Mouse (Mus musculus): ENCODE data around the gene Rock2.

Gene Rock2

GRCm38 (mm10) chr12:16898221-16898620 lies 3.5 kb downstream of the Rock2 start:
- no peak for DNase-seq (ENCODE audit: extremely low read depth, insufficient read length, low spot score)

DNA sequence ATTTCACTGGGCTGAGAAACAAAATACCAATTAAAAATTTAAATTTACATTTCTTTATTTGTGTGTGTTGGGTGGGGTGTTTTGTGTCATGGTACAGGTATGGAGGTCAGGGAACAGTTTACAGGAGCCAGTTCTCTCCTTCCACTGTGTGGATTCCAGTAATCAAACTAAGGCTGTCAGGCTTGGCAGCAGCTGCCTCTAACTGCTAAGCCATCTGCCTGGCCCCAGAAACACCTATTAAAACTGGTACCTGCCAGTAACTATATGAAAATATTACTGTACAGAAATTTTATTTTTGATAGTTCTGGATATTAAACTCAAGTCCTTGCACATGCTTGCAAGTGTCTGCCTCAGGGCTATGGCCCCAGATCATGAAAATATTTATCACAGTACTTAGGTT lies 4.1 kb downstream of the Rock2 start:
- DNase-seq (ENCODE audit: extremely low read depth, insufficient read length, low spot score): no peak

DNA sequence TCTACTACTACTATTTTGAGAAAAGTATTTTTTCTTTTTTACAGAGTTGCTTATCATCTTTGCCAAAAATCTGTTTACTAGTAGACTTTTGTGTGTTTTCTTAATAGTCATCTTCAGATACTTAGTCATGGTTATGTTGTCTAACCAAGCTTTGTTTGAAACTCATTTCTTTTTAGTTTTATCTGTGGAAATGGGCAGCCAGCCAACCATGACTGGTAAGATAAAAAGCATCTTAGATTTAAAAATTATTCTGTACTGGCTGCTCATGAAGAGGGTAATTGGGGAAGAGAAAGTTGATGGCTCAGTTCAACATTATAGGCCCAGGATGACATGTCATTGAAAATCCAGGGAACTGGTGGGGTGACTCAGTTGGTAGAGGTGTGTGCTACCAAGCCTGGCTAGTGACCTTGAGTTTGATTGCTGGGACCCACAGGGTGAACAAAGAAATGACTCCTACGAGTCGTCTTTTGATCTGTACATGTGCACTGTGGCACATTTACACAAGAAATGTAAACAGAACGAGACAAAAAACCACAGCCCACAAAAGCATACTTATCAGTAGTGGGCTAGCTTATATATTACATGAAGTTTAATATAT lies 6.0 kb downstream of the Rock2 start:
- DNase-seq (ENCODE audit: extremely low read depth, insufficient read length, low spot score): no peak

GRCm38 (mm10) chr12:16903949-16904635 lies 9.4 kb downstream of the Rock2 start:
- DNase-seq (ENCODE audit: extremely low read depth, insufficient read length, low spot score): no peak

DNA sequence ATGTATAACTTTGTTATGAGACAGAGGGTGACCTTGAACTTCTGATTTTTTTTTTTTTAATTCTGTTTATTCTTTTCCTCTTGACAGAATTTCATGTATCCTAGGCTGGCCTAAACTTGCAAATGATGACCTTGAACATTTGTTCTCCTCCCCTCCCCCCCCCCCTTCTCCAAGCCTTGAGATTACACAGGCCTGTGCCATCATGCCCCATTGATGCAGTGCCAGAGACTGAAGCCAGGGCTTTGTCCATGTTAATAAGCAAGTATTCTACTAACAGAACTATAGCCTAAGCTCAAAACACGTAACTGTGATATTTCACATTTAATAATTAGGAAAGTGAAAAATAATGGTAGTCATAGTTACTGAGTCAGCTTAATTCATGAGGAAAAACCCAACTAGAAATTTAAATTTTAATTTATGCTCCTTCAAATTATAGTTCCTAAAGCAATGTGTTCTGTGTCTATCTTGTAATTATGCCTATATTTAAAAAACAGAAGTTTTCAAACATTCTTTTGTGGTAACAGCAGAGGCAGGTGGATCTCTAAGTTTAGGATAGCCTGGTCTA lies 12.7 kb downstream of the Rock2 start:
- DNase-seq (ENCODE audit: extremely low read depth, insufficient read length, low spot score): no peak

- DNase-seq (ENCODE audit: extremely low read depth, insufficient read length, low spot score): peak; percentile 5
Measured at GRCm38 (mm10) chr12:16907953-16908648, 13.4 kb downstream of the Rock2 start.

DNA sequence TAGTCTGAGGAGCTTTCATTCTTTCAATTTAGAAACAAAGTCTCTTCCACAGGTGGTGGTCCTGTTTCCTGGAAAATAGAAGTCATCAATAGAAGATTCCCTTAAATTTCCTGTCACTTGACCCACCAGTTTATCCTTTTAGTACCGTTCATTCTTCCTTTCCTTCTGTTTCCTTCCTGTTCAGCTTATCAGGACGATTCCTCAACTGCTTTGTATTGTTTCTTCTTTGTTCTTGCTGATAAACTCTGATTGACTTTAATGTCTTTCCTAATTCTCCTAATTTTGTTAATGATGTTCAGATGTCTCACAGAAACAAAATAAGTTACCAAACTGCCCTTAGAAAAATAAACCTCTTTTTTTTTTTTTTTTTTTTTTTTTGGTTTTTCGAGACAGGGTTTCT lies 16.8 kb downstream of the Rock2 start:
- no peak for DNase-seq (ENCODE audit: extremely low read depth, insufficient read length, low spot score)

- DNase-seq (ENCODE audit: extremely low read depth, insufficient read length, low spot score): no peak
Measured at GRCm38 (mm10) chr12:16912600-16912999, 17.9 kb downstream of the Rock2 start.

GRCm38 (mm10) chr12:16920186-16920860 lies 25.6 kb downstream of the Rock2 start:
- DNase-seq (ENCODE audit: extremely low read depth, insufficient read length, low spot score): peak; percentile 6

DNA sequence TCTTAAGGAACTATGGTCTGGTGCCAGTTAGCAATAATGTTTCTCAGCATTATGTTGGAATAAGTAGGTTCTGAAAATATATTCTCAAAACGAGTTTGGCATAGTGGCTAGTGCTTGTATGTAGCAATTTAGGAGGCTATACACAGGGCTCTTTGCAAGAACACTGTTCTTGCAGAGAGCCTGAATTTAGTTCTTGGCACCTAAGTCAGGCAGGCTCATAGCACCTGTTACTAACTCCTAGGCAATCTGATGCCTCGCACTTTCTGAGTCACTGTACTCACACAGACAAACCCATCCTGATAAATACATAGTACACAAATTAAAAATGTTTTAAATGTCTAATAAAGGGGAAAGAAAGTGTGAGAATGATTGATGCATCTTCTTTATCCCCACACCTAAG lies 33.2 kb downstream of the Rock2 start:
- DNase-seq (ENCODE audit: extremely low read depth, insufficient read length, low spot score): no peak

- no peak for DNase-seq (ENCODE audit: extremely low read depth, insufficient read length, low spot score)
Measured at GRCm38 (mm10) chr12:16934423-16934822, 39.7 kb downstream of the Rock2 start.

DNA sequence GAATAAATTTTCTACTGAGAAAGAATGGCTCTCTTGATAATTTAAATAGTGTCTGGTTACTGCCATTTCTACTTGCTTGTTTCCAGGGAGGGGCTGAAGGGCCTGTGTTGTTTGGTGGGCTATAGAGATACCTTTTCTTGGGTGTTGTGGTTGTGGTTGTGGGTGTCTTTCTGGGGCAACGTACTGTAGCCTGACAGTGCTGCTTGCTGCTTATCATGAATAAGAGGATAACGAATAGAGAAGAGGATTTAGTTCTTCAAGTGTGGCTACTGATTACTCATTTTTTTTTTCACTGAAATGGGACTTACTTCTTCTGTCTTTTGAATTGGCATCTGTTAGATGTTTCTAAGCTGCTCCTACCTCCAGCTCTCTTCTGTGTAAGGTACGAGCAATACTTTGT lies 47.3 kb downstream of the Rock2 start:
- no peak for DNase-seq (ENCODE audit: extremely low read depth, insufficient read length, low spot score)

DNA sequence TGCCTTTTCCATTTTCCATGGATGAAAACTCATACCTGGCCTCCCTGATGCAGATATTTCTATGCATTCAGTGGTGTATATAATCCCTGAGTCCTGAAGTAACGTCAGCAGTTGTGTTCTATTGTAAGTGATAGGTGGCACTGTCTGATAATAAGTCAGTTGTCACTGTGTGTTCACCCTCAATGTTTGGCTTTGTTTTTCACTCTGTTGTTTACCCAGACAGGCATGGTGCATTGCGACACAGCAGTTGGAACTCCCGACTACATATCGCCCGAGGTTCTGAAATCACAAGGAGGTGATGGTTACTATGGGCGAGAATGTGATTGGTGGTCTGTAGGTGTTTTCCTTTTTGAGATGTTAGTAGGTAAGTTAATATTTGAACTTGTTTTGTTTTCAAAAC lies 53.5 kb downstream of the Rock2 start:
- no peak for DNase-seq (ENCODE audit: extremely low read depth, insufficient read length, low spot score)

DNA sequence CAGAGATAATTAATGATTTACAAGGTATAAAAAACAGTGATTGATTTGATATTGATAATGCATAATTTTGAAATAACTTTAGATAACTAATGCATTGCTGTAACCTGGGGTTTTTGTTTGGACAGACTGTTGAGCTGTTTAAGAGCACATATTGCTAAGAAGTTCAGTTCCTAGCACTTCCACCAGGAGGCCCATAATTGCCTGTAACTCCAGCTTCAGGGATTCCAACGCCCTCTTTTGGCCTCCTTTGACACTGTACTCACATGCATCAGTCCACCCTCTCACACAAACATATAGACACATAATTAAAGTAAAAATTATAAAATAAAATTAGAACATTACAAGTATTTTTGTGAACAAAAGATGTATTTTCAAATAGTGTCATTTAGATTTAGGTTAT lies 64.2 kb downstream of the Rock2 start:
- no peak for DNase-seq (ENCODE audit: extremely low read depth, insufficient read length, low spot score)

- DNase-seq (ENCODE audit: extremely low read depth, insufficient read length, low spot score): no peak
Measured at GRCm38 (mm10) chr12:16963354-16963753, 68.7 kb downstream of the Rock2 start.

- DNase-seq (ENCODE audit: extremely low read depth, insufficient read length, low spot score): no peak
Measured at GRCm38 (mm10) chr12:16966811-16967210, 72.1 kb downstream of the Rock2 start.

- DNase-seq (ENCODE audit: extremely low read depth, insufficient read length, low spot score): no peak
Measured at GRCm38 (mm10) chr12:16977120-16977519, 82.4 kb downstream of the Rock2 start.

- DNase-seq (ENCODE audit: extremely low read depth, insufficient read length, low spot score): no peak
Measured at GRCm38 (mm10) chr12:16985778-16986177, 91.1 kb downstream of the Rock2 start.

GRCm38 (mm10) chr12:16991376-16991775 lies 96.7 kb downstream of the Rock2 start:
- no peak for DNase-seq (ENCODE audit: extremely low read depth, insufficient read length, low spot score)

DNA sequence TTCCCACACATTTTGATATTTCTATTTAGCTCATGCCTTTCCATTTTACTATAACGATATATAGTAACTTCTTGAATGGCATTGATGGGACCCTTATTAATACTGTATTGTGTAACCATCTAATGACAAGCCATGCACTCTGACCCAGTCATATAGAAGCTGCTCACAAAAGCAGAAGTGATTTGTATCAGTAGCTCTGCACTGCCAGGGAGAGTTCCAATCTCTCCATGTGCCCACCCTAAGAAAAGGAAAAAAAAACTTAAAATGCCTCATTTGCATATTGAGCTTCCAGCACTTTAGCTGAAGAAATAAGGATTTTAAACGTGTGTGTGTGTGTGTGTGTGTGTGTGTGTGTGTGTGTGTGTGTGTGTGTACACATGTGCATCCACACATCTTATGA lies 97.7 kb downstream of the Rock2 start:
- no peak for DNase-seq (ENCODE audit: extremely low read depth, insufficient read length, low spot score)

- no peak for DNase-seq (ENCODE audit: extremely low read depth, insufficient read length, low spot score)
Measured at GRCm38 (mm10) chr12:16994291-16994690, 99.6 kb downstream of the Rock2 start.

Measured in 3134 (cell line).